Comparison of ENCODE assay signal across 7 mouse cellular contexts in genomic region chr9:14379769-14380385, GRCm38 (mm10). TPM values are rescaled to one million over a fixed set of nuclear protein-coding genes. Genes with fewer than 3 reads are reported as not detected.
DNase-seq lines count a peak whose midpoint lies in the region; ATAC-seq lines count a peak whose summit lies in the region.

No protein-coding gene starts in this region.

- no peaks in the 10 kb centered on the region for H3K36me3 ChIP-seq in forebrain, embryonic 12.5 days (replicated peaks)
- no peaks in the 10 kb centered on the region for H3K36me3 ChIP-seq in limb, embryonic 11.5 days (ENCODE audit: control insufficient read depth, insufficient read depth, low read length)
- no peaks in the 10 kb centered on the region for H3K36me3 ChIP-seq in stomach, embryonic 15.5 days

- H3K4me3 ChIP-seq in forebrain, embryonic 12.5 days (replicated peaks): peak overlapping the region; percentile 61
- peak overlapping the region; percentile 61 for H3K4me3 ChIP-seq in limb, embryonic 11.5 days (ENCODE audit: low read depth, low read length)
- peak overlapping the region; percentile 76 for H3K4me3 ChIP-seq in stomach, embryonic 15.5 days (replicated peaks)

- DNase-seq in retina, embryonic 14.5 days (ENCODE audit: low spot score): peak; percentile 29
- no peak for DNase-seq in retina, postnatal 1 day
- no peak for DNase-seq in limb, embryonic 11.5 days (ENCODE audit: low spot score)

- no peaks in the 10 kb centered on the region for H3K9me3 ChIP-seq in forebrain, embryonic 12.5 days
- H3K9me3 ChIP-seq in limb, embryonic 11.5 days (ENCODE audit: control insufficient read depth, low read length): no peaks in the 10 kb centered on the region
- H3K9me3 ChIP-seq in stomach, embryonic 15.5 days: no peaks in the 10 kb centered on the region

- peaks cover 15% of the 10 kb centered on the region for H3K4me1 ChIP-seq in forebrain, embryonic 12.5 days
- H3K4me1 ChIP-seq in limb, embryonic 11.5 days (ENCODE audit: control insufficient read depth, insufficient read depth, low read length): no peaks in the 10 kb centered on the region
- peaks cover 22% of the 10 kb centered on the region for H3K4me1 ChIP-seq in stomach, embryonic 15.5 days

- WGBS in forebrain, embryonic 12.5 days: 22% methylated on average over 8 of the region's 8 CpGs
- WGBS in limb, embryonic 11.5 days: 24% methylated on average over 8 of the region's 8 CpGs
- WGBS in stomach, embryonic 15.5 days: 18% methylated on average over 8 of the region's 8 CpGs

- peak overlapping the region; percentile 64 for H3K9ac ChIP-seq in forebrain, embryonic 12.5 days
- 0 out of 2 replicates have a peak overlapping the region, but pooled peaks have one; percentile 2 for H3K9ac ChIP-seq in limb, embryonic 11.5 days (ENCODE audit: low read length)
- peak overlapping the region; percentile 76 for H3K9ac ChIP-seq in stomach, embryonic 15.5 days

- H3K4me2 ChIP-seq in forebrain, embryonic 12.5 days: peak overlapping the region; percentile 94
- peak overlapping the region; percentile 86 for H3K4me2 ChIP-seq in limb, embryonic 11.5 days (ENCODE audit: low read depth, severe bottlenecking)
- peak overlapping the region; percentile 95 for H3K4me2 ChIP-seq in stomach, embryonic 15.5 days

- no peak for ATAC-seq in forebrain, embryonic 12.5 days (ENCODE audit: low FRiP score)
- ATAC-seq in limb, embryonic 11.5 days (ENCODE audit: insufficient number of reproducible peaks, low FRiP score, low TSS enrichment, low read depth): no peak
- ATAC-seq in stomach, embryonic 15.5 days (ENCODE audit: insufficient read depth, low FRiP score, low read depth): no peak
- no peak for ATAC-seq in granulocyte monocyte progenitor cell, adult 5-6 weeks (replicated peaks; ENCODE audit: poor library complexity, severe bottlenecking)
- no peak for ATAC-seq in inflammation-experienced regulatory T-cells, adult 6 months

- no peak overlapping the region for H3K27ac ChIP-seq in forebrain, embryonic 12.5 days
- H3K27ac ChIP-seq in limb, embryonic 11.5 days (replicated peaks; ENCODE audit: low read depth, low read length): no peak overlapping the region
- H3K27ac ChIP-seq in stomach, embryonic 15.5 days: peak overlapping the region; percentile 87

- peaks cover 10% of the 10 kb centered on the region for H3K27me3 ChIP-seq in forebrain, embryonic 12.5 days
- no peaks in the 10 kb centered on the region for H3K27me3 ChIP-seq in limb, embryonic 11.5 days (ENCODE audit: control insufficient read depth, insufficient read depth, low read length)
- H3K27me3 ChIP-seq in stomach, embryonic 15.5 days (replicated peaks): no peaks in the 10 kb centered on the region

RNA-seq across cellular contexts. Expression of gene Endod1, which starts 1.4 kb away (rescaled TPM):
- polyA plus RNA-seq in forebrain, embryonic 12.5 days (2016; fragmentation: Nextera tagmentation; extraction: Ambion mirVana): 6.4 and 6.9 TPM in 2 replicates
- polyA plus RNA-seq in limb, embryonic 11.5 days (2014; fragmentation: Nextera tagmentation; extraction: Ambion mirVana): 6.1 and 6.3 TPM in 2 replicates
- 21.3 and 26.3 TPM in 2 replicates for polyA plus RNA-seq in stomach, embryonic 15.5 days (2015; fragmentation: Nextera tagmentation; extraction: Ambion mirVana)
- 13.4 and 14.7 TPM in 2 replicates for total RNA-seq in granulocyte monocyte progenitor cell, adult 5-6 weeks (2014; fragmentation: Nextera tagmentation)
- total RNA-seq in granulocyte monocyte progenitor cell, adult 5-6 weeks (2017): 17.3 and 18.4 TPM in 2 replicates
- polyA plus RNA-seq in inflammation-experienced regulatory T-cells, adult 6 months (2017; shearing (Covaris generic)): 10 to 100 TPM; 29.2 to 38.6 (median 31.3) TPM

Comparison
In these comparisons a context has a peak if more than half of its experiments do, and no peak if none do; other contexts are left out.
1. H3K9ac ChIP-seq: peak in every context shown above with its lines; median percentile 76 in stomach, embryonic 15.5 days; 64 in forebrain, embryonic 12.5 days; 2 in limb, embryonic 11.5 days.